Mouse (Mus musculus): ENCODE data around the gene Chrna3. TPM values are rescaled to one million over a fixed set of nuclear protein-coding genes. Genes with fewer than 3 reads are reported as not detected.

Gene Chrna3
- 0.08 TPM in 1 of 2 replicates, not detected in the other for polyA plus RNA-seq (2016; fragmentation: Nextera tagmentation; extraction: Ambion mirVana)

DNA sequence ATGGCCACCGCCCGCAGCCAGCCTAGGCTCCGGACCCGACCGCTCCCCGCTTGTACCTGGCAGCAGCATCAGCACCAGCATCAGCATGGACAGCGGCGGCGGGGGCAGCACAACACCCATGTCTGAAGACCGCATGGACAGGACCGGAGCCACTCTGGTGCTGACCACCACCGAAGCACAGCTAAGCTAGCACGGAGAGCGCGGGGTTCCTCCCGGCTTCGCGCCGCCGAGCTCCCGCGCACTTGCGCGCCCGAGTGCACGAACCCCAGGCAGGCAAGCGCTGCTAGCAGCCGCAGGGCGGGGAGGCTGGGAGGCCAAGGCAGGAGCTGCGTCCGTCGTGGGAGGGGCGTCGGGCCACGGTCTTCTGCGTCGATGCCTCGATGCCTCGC lies at the start of gene Chrna3:
TSS of gene Chrna3 (minus strand) at position 288 of the 389 bp plus-strand sequence.
- Histone ChIP-seq H3K36me3 (no peaks in the 10 kb centered on the region), H3K4me1 (replicated peaks) (peaks cover 14% of the 10 kb centered on the region), H3K4me3 (replicated peaks) (peak within 1 kb of the TSS; percentile 42), H3K9me3 (no peaks in the 10 kb centered on the region), H3K4me2 (peak within 1 kb of the TSS; percentile 75), H3K27me3 (peaks cover 61% of the 10 kb centered on the region), H3K9ac (replicated peaks) (no peak within 1 kb of the TSS; the same call in 1 of the 2 replicates), H3K27ac (no peak within 1 kb of the TSS)
- ATAC-seq (ENCODE audit: insufficient number of reproducible peaks, insufficient read depth, low FRiP score, low TSS enrichment, low read depth) = peak; percentile 54; the same call in 1 of the 2 replicates
- WGBS = 2% methylated on average over 38 of the region's 39 CpGs

DNA sequence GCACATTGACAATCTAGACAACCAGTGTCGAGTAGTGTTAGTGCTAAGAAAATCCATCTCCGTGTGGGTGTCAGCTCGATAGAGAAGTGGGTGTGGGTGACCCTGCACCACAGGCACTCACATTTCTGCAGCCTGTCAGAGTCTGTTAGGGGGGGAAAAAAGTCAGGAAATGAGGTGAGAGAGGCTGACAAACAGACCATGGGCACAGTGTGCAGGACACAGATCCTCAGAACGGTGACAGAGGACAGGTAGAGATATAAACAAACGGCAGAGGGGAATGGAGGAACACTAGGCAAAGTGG lies 41.6 kb upstream of the Chrna3 start:
- no peaks in the 10 kb centered on the region for H3K9me3 ChIP-seq
- no peaks in the 10 kb centered on the region for H3K27me3 ChIP-seq
- H3K4me1 ChIP-seq (replicated peaks) = peaks cover 13% of the 10 kb centered on the region
- H3K4me3 ChIP-seq (replicated peaks) = no peak overlapping the region
- H3K36me3 ChIP-seq = no peaks in the 10 kb centered on the region
- no peak overlapping the region for H3K9ac ChIP-seq (replicated peaks)
- no peak overlapping the region for H3K4me2 ChIP-seq
- H3K27ac ChIP-seq = no peak overlapping the region; the same call in 1 of the 2 replicates
- no peak for ATAC-seq (ENCODE audit: insufficient number of reproducible peaks, insufficient read depth, low FRiP score, low TSS enrichment, low read depth)
- 22% methylated on average over 5 of the region's 5 CpGs for WGBS

DNA sequence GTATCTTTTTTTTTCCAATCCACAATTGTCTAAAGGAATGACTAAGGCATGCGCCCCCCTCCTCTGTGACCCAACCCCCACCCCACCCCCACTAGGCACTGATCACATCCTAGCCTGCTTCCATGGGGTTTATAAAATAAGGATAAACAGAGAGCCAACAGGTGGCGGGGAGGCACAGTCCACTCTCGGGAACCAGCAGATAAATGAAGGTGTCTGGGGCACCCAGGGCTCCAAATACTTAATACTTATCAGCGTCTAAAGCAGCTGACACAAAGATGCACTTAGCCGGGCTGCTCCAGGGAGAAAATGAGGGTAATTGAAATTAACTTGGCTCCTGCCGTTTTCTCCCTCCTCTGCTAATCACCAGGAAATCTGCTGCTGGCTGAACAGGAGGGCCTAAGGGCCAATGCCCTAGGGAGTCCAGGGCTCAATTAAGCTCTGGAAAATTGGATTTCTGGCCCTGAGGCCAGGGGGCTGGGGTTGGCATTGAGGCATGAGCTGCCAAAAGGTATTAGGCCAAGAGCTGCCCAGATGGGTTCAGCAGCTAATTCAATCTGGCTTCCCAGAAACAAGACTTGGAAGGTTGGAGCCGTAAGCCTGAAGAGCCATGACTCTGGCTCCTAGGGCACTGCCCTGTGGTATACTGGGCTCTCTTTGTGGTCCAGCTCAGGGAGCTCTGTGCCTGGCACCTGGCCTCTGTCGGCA lies 41.0 kb upstream of the Chrna3 start:
- Histone ChIP-seq H3K4me3 (replicated peaks) (no peak overlapping the region), H3K27me3 (no peaks in the 10 kb centered on the region), H3K4me1 (replicated peaks) (peaks cover 13% of the 10 kb centered on the region), H3K9me3 (no peaks in the 10 kb centered on the region), H3K27ac (no peak overlapping the region; the same call in 1 of the 2 replicates), H3K36me3 (no peaks in the 10 kb centered on the region), H3K9ac (replicated peaks) (no peak overlapping the region), H3K4me2 (no peak overlapping the region)
- WGBS = 21% methylated on average over 8 of the region's 8 CpGs
- ATAC-seq (ENCODE audit: insufficient number of reproducible peaks, insufficient read depth, low FRiP score, low TSS enrichment, low read depth) = no peak

DNA sequence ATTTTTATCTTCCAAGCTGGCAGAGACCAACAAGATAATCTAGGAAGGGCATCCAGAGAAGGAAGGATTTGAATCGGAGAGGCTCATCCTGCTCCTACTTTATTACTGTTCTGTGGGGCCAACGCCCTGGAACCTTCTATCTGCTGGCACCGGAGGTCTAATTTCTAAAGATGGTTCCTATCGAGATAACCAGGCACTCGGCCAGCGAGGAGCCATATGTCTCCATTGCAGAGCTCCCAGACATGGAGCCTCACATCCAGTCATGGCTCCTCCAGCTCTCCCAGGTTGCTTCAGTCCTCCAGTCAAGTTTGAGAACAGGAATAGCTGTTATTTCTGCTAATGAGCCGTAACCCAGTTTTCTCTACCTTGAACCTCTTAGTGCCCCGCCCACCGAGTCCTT lies 38.9 kb upstream of the Chrna3 start:
- Histone ChIP-seq H3K36me3 (no peaks in the 10 kb centered on the region), H3K4me3 (replicated peaks) (no peak overlapping the region), H3K4me1 (replicated peaks) (peaks cover 13% of the 10 kb centered on the region), H3K27ac (no peak overlapping the region), H3K9ac (replicated peaks) (no peak overlapping the region), H3K4me2 (no peak overlapping the region), H3K9me3 (no peaks in the 10 kb centered on the region), H3K27me3 (no peaks in the 10 kb centered on the region)
- WGBS = 90% methylated on average over 9 of the region's 9 CpGs
- ATAC-seq (ENCODE audit: insufficient number of reproducible peaks, insufficient read depth, low FRiP score, low TSS enrichment, low read depth) = no peak

DNA sequence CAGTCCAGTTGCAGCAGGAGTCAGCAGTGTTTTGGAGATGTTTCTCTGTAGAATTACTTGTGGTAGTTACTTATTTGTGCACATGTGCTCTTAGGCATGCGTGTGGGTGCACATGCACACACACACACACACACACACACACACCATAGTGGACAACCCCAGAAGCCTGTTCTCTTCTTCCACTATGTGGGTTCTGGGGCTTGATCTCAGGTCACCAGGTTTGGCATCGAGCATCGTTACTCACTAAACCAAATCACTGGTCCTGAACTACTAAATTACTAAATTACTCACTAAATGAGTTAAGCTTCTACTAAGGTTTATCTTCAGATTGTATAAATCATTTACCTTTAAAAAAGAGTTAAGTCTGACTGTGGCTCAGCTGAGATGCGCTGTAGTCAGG lies 31.7 kb upstream of the Chrna3 start:
- H3K4me3 ChIP-seq (replicated peaks) = no peak overlapping the region
- no peak overlapping the region for H3K4me2 ChIP-seq
- no peaks in the 10 kb centered on the region for H3K4me1 ChIP-seq (replicated peaks)
- no peaks in the 10 kb centered on the region for H3K27me3 ChIP-seq
- no peak for ATAC-seq (ENCODE audit: insufficient number of reproducible peaks, insufficient read depth, low FRiP score, low TSS enrichment, low read depth)
- no peaks in the 10 kb centered on the region for H3K36me3 ChIP-seq
- H3K9ac ChIP-seq (replicated peaks) = no peak overlapping the region
- WGBS = 80% methylated on average over 4 of the region's 4 CpGs
- H3K9me3 ChIP-seq = no peaks in the 10 kb centered on the region
- no peak overlapping the region for H3K27ac ChIP-seq

DNA sequence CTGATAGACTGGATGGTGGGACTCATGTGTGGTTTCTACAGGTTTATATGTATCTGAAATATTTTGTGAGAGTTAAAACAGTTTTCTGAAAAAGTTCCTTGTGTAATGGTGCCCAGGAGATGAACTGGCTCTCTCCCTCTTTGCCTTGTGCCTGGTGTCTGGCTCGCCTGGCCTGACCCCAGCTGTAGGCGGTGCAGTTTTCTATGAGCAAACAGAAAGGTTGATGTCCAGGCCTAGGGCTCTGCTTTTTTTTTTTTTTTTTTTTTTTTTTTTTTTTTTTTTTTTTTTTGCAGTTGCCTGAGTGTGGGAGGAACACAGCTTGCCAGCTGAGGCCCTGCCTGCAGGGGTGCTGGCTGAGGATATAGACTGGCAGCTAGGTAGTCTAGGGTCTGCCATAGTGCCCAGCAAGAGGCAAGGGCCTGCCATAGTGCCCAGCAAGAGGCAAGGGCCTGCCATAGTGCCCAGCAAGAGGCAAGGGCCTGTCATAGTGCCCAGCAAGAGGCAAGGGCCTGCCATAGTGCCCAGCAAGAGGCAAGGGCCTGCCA lies 29.1 kb upstream of the Chrna3 start:
- 90% methylated on average over 2 of the region's 2 CpGs for WGBS
- no peaks in the 10 kb centered on the region; the same call in 1 of the 2 replicates for H3K9me3 ChIP-seq
- no peak overlapping the region for H3K9ac ChIP-seq (replicated peaks)
- no peak overlapping the region for H3K4me3 ChIP-seq (replicated peaks)
- H3K27ac ChIP-seq = no peak overlapping the region
- no peak for ATAC-seq (ENCODE audit: insufficient number of reproducible peaks, insufficient read depth, low FRiP score, low TSS enrichment, low read depth)
- H3K4me2 ChIP-seq = no peak overlapping the region
- no peaks in the 10 kb centered on the region for H3K36me3 ChIP-seq
- no peaks in the 10 kb centered on the region for H3K4me1 ChIP-seq (replicated peaks)
- no peaks in the 10 kb centered on the region for H3K27me3 ChIP-seq

DNA sequence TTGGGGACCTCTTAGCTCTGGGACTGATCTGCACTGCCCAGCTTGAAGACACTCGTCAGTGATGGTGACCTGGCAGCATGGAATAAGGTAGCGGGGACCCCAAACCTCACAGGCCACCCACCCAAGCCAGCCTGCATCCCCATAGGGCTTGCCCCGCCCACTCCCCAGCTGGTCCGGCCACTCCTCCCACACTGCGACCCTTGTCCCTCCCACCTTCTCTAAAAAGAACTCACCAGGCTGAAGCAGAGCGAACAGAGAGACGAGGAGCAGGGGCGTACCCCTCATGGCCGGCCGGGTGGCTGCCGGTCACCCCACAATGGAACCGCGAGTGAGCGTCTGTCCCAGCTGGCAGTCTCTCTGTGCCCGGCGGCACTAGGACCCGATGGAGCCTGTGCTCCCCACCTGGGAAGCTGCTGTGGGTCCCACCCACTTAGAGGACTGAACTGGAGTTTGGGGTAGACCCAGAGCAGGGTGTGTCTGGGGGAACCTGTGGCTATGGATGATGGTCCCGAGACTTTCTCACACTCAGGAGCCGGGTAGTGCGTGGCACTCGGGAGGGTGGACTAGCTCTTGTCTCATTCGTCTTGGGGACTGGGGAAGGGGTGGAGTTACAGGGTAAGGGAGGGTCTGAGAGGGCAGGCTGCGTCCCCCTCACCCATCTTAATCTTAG lies 22.0 kb upstream of the Chrna3 start, which contains the start of gene Chrnb4:
TSS of gene Chrnb4 (minus strand) at position 569 of the 670 bp plus-strand sequence.
- Histone ChIP-seq H3K9ac (replicated peaks) (peak within 1 kb of the TSS; percentile 59), H3K36me3 (no peaks in the 10 kb centered on the region), H3K27me3 (peaks cover 22% of the 10 kb centered on the region; the same call in 1 of the 2 replicates), H3K4me3 (replicated peaks) (peak within 1 kb of the TSS; percentile 57), H3K4me1 (replicated peaks) (peaks cover 11% of the 10 kb centered on the region), H3K4me2 (peak within 1 kb of the TSS; percentile 86), H3K9me3 (no peaks in the 10 kb centered on the region; the same call in 1 of the 2 replicates), H3K27ac (no peak within 1 kb of the TSS)
- WGBS = under 1% methylated on average over 23 of the region's 23 CpGs
- ATAC-seq (ENCODE audit: insufficient number of reproducible peaks, insufficient read depth, low FRiP score, low TSS enrichment, low read depth) = peak; percentile 79

DNA sequence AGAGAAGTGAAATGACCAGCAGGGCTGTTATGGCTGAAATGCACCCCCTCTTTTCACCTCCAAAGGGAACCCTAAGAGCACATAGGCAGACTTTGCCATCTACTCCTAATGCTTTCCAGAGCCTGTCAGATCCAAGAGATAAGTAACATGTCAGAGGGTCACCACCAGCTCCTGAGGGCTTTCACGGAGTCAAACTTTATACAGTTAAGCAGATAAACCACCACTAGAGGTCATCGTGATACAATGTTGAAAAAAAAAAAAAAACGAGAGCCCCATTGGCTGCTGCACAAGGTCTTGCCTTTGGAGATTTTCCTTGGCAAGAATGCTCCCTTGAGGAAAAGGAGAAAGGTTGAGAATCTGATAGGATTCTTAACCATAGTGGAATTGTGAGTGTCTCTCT lies 20.4 kb upstream of the Chrna3 start:
- Histone ChIP-seq H3K36me3 (no peaks in the 10 kb centered on the region), H3K9ac (replicated peaks) (no peak overlapping the region), H3K9me3 (no peaks in the 10 kb centered on the region; the same call in 1 of the 2 replicates), H3K4me3 (replicated peaks) (no peak overlapping the region), H3K4me2 (no peak overlapping the region), H3K27ac (no peak overlapping the region), H3K27me3 (peaks cover 22% of the 10 kb centered on the region; the same call in 1 of the 2 replicates), H3K4me1 (replicated peaks) (peaks cover 11% of the 10 kb centered on the region)
- WGBS = 3% methylated on average over 3 of the region's 3 CpGs
- ATAC-seq (ENCODE audit: insufficient number of reproducible peaks, insufficient read depth, low FRiP score, low TSS enrichment, low read depth) = no peak

DNA sequence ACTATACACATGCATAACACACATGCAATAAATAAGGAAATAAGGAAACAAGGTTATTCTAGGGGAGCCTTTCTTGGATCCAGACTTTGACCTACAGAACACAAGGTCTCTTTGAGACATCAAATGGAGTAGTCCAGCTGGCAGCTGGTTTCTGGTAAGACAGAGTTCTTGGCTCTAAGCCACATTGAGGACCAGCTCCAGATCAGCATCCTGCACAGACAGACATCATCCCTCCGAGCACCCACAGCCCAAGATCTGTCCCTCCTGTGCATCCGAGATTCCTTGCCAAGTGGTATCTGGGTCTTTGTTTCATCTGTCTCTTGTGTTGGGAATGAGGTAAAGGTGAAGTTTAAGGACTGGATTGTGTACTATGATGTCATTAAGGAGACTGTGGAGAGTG lies 18.6 kb upstream of the Chrna3 start:
- no peak for ATAC-seq (ENCODE audit: insufficient number of reproducible peaks, insufficient read depth, low FRiP score, low TSS enrichment, low read depth)
- Histone ChIP-seq H3K27me3 (peaks cover 22% of the 10 kb centered on the region; the same call in 1 of the 2 replicates), H3K4me2 (no peak overlapping the region), H3K9me3 (no peaks in the 10 kb centered on the region), H3K27ac (no peak overlapping the region), H3K9ac (replicated peaks) (no peak overlapping the region), H3K36me3 (no peaks in the 10 kb centered on the region), H3K4me1 (replicated peaks) (peaks cover 11% of the 10 kb centered on the region), H3K4me3 (replicated peaks) (no peak overlapping the region)
- WGBS = 79% methylated on average over 2 of the region's 2 CpGs

DNA sequence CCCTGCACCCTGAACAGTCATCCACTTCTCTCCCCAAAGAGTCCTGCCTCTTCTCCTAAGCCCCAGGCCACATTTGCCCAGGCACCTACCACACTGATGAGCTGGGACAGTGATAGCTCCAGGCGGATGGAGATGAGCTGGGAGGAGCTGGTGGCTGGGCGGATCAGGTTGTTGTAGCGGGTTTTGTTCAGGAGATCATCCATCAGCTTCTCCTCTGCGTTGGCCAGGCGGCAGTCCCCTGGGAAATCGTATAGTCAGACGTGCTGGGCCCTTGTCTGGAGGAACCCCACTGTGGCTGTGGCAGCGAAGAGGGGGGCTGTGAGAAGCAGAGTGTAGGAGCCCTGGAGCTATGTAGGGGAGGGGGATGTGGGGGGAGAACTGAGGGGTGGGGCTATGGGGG lies 17.3 kb upstream of the Chrna3 start:
- Histone ChIP-seq H3K27me3 (peaks cover 22% of the 10 kb centered on the region; the same call in 1 of the 2 replicates), H3K4me1 (replicated peaks) (peaks cover 8% of the 10 kb centered on the region), H3K27ac (no peak overlapping the region), H3K9me3 (no peaks in the 10 kb centered on the region), H3K4me2 (peak overlapping the region; percentile 10; the same call in 1 of the 2 replicates), H3K9ac (replicated peaks) (no peak overlapping the region), H3K4me3 (replicated peaks) (no peak overlapping the region), H3K36me3 (no peaks in the 10 kb centered on the region)
- WGBS = 7% methylated on average over 8 of the region's 8 CpGs
- no peak for ATAC-seq (ENCODE audit: insufficient number of reproducible peaks, insufficient read depth, low FRiP score, low TSS enrichment, low read depth)

DNA sequence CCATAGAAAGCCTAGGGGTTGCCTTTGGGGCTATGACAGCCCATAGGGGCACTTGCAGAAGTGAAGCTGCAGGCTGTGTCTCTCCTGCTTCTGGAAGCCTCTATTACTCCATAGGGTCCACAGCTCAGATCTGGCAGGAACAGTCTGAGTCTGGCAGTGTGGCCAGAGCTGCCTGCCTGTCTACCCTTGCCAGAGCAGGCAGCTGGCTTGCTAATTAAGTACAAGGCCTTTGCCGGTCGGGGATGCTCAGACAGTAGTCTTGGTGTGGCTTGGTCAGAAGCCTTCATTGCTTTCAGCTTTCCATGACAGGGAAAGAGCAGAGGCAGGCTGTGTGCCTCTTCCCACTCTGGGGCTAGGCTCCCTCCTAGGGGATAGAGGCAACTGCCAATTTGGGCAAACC lies 15.0 kb upstream of the Chrna3 start:
- H3K9ac ChIP-seq (replicated peaks) = no peak overlapping the region
- H3K27me3 ChIP-seq = peaks cover 14% of the 10 kb centered on the region; the same call in 1 of the 2 replicates
- H3K4me3 ChIP-seq (replicated peaks) = no peak overlapping the region
- H3K9me3 ChIP-seq = no peaks in the 10 kb centered on the region
- WGBS = 47% methylated on average over 2 of the region's 2 CpGs
- no peak overlapping the region for H3K4me2 ChIP-seq
- H3K36me3 ChIP-seq = no peaks in the 10 kb centered on the region
- ATAC-seq (ENCODE audit: insufficient number of reproducible peaks, insufficient read depth, low FRiP score, low TSS enrichment, low read depth) = no peak
- no peaks in the 10 kb centered on the region for H3K4me1 ChIP-seq (replicated peaks)
- no peak overlapping the region for H3K27ac ChIP-seq

All from limb, embryonic 12.5 days (tissue).